ENCODE assay signal across 11 mouse cellular contexts in genomic region chr12:73670739-73671138, GRCm38 (mm10).
A peak's percentile ranks its signal among the peaks of the same experiment; 100 is the strongest.
DNase-seq lines count a peak whose midpoint lies in the region; ATAC-seq and TF ChIP-seq lines count a peak whose summit lies in the region.
"Had no signal": no experiment of that assay in that cellular context is flagged by ENCODE, and none has a peak within 500 bp of the region (broad histone marks: within the 10 kb centered on the region; RNA-seq: fewer than 3 reads in every experiment).

No protein-coding gene starts in this region.

- H3K4me2 ChIP-seq in heart, embryonic 11.5 days, result no peak overlapping the region
- H3K4me2 ChIP-seq: hindbrain, embryonic 12.5 days had no signal

- H3K36me3 ChIP-seq in heart, adult 2 months (ENCODE audit: control insufficient read depth, insufficient read depth, low read length), result peaks cover 13% of the 10 kb centered on the region
- no peaks in the 10 kb centered on the region for H3K36me3 ChIP-seq in heart, embryonic 11.5 days (ENCODE audit: control insufficient read depth, insufficient read depth, low read length)
- H3K36me3 ChIP-seq: hindbrain, embryonic 12.5 days had no signal

- TF ChIP-seq POLR2A in heart, adult 2 months (IDR thresholded peaks at IDR 0.05; ENCODE audit: insufficient read depth, low read depth, low read length), result no peak

- no peak for ATAC-seq in heart, embryonic 11.5 days (replicated peaks; ENCODE audit: insufficient number of reproducible peaks, low FRiP score, low TSS enrichment)

- intact Hi-C loops in heart, adult 2 months (cut with DNase I), result loop anchor here (1.0 to 10.0 kb wide), 3 partner anchors 16 to 826 kb away; partner anchors contain the start of gene Prkch
- intact Hi-C loops in left cerebral cortex, adult 2 months (cut with DNase I), result loop anchor here (2.0 kb wide), 1 partner anchor 14 kb away; no protein-coding TSS in a partner anchor

- peak; percentile 56; the same call in 1 of the 2 replicates for TF ChIP-seq EP300 in heart, adult 2 months (IDR thresholded peaks at IDR 0.05; ENCODE audit: insufficient read depth, low read depth, low read length)

- no peak for TF ChIP-seq CTCF in heart, adult 2 months (IDR thresholded peaks at IDR 0.05)
- TF ChIP-seq CTCF in left cerebral cortex, adult 2 months (IDR thresholded peaks at IDR 0.05), result no peak

- no peaks in the 10 kb centered on the region for H3K9me3 ChIP-seq in heart, embryonic 11.5 days (replicated peaks; ENCODE audit: control insufficient read depth, low read length)
- H3K9me3 ChIP-seq: hindbrain, embryonic 12.5 days had no signal

- peak overlapping the region; percentile 84 for H3K27ac ChIP-seq in heart, adult 2 months
- no peak overlapping the region for H3K27ac ChIP-seq in heart, embryonic 11.5 days (ENCODE audit: low read depth, low read length)
- peak overlapping the region; percentile 38 for H3K27ac ChIP-seq in left cerebral cortex, adult 2 months

- no peak overlapping the region; the same call in 1 of the 2 replicates for H3K4me3 ChIP-seq in heart, adult 2 months
- no peak overlapping the region for H3K4me3 ChIP-seq in heart, embryonic 11.5 days (ENCODE audit: low read depth, low read length)
- H3K4me3 ChIP-seq in left cerebral cortex, adult 2 months, result no peak overlapping the region
- H3K4me3 ChIP-seq: hindbrain, embryonic 12.5 days had no signal

- 50% methylated on average over 6 of the region's 6 CpGs for WGBS in heart, adult 2 months
- WGBS in heart, embryonic 11.5 days (ENCODE audit: insufficient replicate concordance), result 55% methylated on average over 6 of the region's 6 CpGs

- H3K9ac ChIP-seq in heart, adult 2 months (ENCODE audit: low read depth, low read length), result peak overlapping the region; percentile 52; the same call in 1 of the 2 replicates
- H3K9ac ChIP-seq in heart, embryonic 11.5 days (ENCODE audit: low read depth, low read length), result no peak overlapping the region
- H3K9ac ChIP-seq: hindbrain, embryonic 12.5 days had no signal

- no peaks in the 10 kb centered on the region for H3K79me2 ChIP-seq in heart, adult 2 months (replicated peaks; ENCODE audit: control insufficient read depth, insufficient read depth, low read length)

- peak in 1 of 2 experiments; percentile 22 for DNase-seq in heart, adult 2 months
- DNase-seq in left cerebral cortex, adult 2 months (ENCODE audit: extremely low spot score in 1 of 2, low spot score in 2 of 2), result no peak
- DNase-seq in left cerebral cortex, adult 8-10 months (ENCODE audit: low spot score in 2 of 2), result no peak
- peak; percentile 38 for DNase-seq in T-cell, adult 2 months (ENCODE audit: low spot score)
- peak; percentile 56 for DNase-seq in naive thymus-derived CD4-positive, alpha-beta T cell, adult 2 months (ENCODE audit: low read depth)
- no peak for DNase-seq in frontal cortex, postnatal 36 days (ENCODE audit: low spot score in 2 of 2)
- no peak for DNase-seq in adrenal gland, adult 2 months
- DNase-seq: cerebellum, postnatal 25 days; kidney, postnatal 14 days had no signal

- H3K4me1 ChIP-seq in heart, adult 2 months (ENCODE audit: control insufficient read depth, insufficient read depth, low read length), result peaks cover 47% of the 10 kb centered on the region
- peaks cover 21% of the 10 kb centered on the region for H3K4me1 ChIP-seq in heart, embryonic 11.5 days (ENCODE audit: control insufficient read depth, insufficient read depth, low read length)

- H3K27me3 ChIP-seq in heart, adult 2 months (ENCODE audit: control insufficient read depth, insufficient read depth, low read length), result no peaks in the 10 kb centered on the region
- H3K27me3 ChIP-seq in heart, embryonic 11.5 days (ENCODE audit: control insufficient read depth, insufficient read depth, low read length), result no peaks in the 10 kb centered on the region
- H3K27me3 ChIP-seq: hindbrain, embryonic 12.5 days had no signal

Comparison
In these comparisons a context has a peak if more than half of its experiments do, and no peak if none do; other contexts are left out.
1. DNase-seq: peak in T-cell, adult 2 months (single experiment) and naive thymus-derived CD4-positive, alpha-beta T cell, adult 2 months (single experiment); none in left cerebral cortex, adult 2 months (0 of 2), left cerebral cortex, adult 8-10 months (0 of 2), frontal cortex, postnatal 36 days (0 of 2) and adrenal gland, adult 2 months (single experiment).